Mouse (Mus musculus) gastrocnemius, postnatal 14 days (tissue): ENCODE data around the gene Ttyh2. TPM values are rescaled to one million over a fixed set of nuclear protein-coding genes. Genes with fewer than 3 reads are reported as not detected.

Source experiments
- DNase-seq: peaks from one replicate; pipeline ENCODE4 v3.0.0; 2021; ENCODE audit warnings: mixed read lengths
- intact Hi-C: fragments of 180-260 bp; cut with DNase I; formaldehyde crosslinking; loops from one replicate; pipeline ENCODE4 v1.15.1; 2025; ENCODE audit warnings: low total_unique reads
- total RNA-seq, 2 experiments: library from RNA; stranded (reverse); gene quantifications; 2 replicates each; pipeline ENCODE4 v1.2.3; 2021

The Ttyh2 gene
- total RNA-seq, 2 experiments from 2014 or later = 32.9 to 48.2 TPM

GRCm38 (mm10) chr11:114693456-114693855 lies 18.2 kb downstream of the Ttyh2 start:
- DNase-seq = no peak
- intact Hi-C loops = no loop called here

GRCm38 (mm10) chr11:114694451-114694850 lies 19.2 kb downstream of the Ttyh2 start:
- intact Hi-C loops = no loop called here
- DNase-seq = no peak

GRCm38 (mm10) chr11:114698496-114698895 lies 23.3 kb downstream of the Ttyh2 start:
- intact Hi-C loops = no loop called here
- no peak for DNase-seq

GRCm38 (mm10) chr11:114699511-114699910 lies 24.3 kb downstream of the Ttyh2 start:
- intact Hi-C loops = no loop called here

GRCm38 (mm10) chr11:114702311-114702995 lies 27.2 kb downstream of the Ttyh2 start:
- DNase-seq = no peak
- intact Hi-C loops = no loop called here

More at GRCm38 (mm10) chr11:114699511-114699910, 24.3 kb downstream of the Ttyh2 start:
- DNase-seq = peak; percentile 80

GRCm38 (mm10) chr11:114702996-114703361 lies 27.7 kb downstream of the Ttyh2 start:
- intact Hi-C loops = no loop called here
- DNase-seq = no peak

GRCm38 (mm10) chr11:114704071-114704913 lies 29.1 kb downstream of the Ttyh2 start:
- DNase-seq = peak; percentile 57
- intact Hi-C loops = no loop called here

- intact Hi-C loops = no loop called here
- no peak for DNase-seq
Observed at GRCm38 (mm10) chr11:114706358-114706757, 31.1 kb downstream of the Ttyh2 start.

GRCm38 (mm10) chr11:114711393-114711792 lies 36.2 kb downstream of the Ttyh2 start:
- intact Hi-C loops = no loop called here
- no peak for DNase-seq

- intact Hi-C loops = no loop called here
- no peak for DNase-seq
Observed at GRCm38 (mm10) chr11:114711861-114712260, 36.6 kb downstream of the Ttyh2 start.

- intact Hi-C loops = no loop called here
- no peak for DNase-seq
Observed at GRCm38 (mm10) chr11:114714526-114714925, 39.3 kb downstream of the Ttyh2 start.

GRCm38 (mm10) chr11:114715531-114715930 lies 40.3 kb downstream of the Ttyh2 start:
- intact Hi-C loops = no loop called here
- DNase-seq = peak; percentile 66

GRCm38 (mm10) chr11:114720535-114720934 lies 45.3 kb downstream of the Ttyh2 start:
- intact Hi-C loops = loop anchor here (10.0 kb wide), 1 partner anchor 46 kb away; the partner anchor contains the start of gene Ttyh2
- no peak for DNase-seq

GRCm38 (mm10) chr11:114722438-114722837 lies 47.2 kb downstream of the Ttyh2 start:
- intact Hi-C loops = loop anchor here (10.0 kb wide), 1 partner anchor 48 kb away; the partner anchor contains the start of gene Ttyh2
- no peak for DNase-seq

- DNase-seq = no peak
- intact Hi-C loops = loop anchor here (10.0 kb wide), 1 partner anchor 48 kb away; the partner anchor contains the start of gene Ttyh2
Observed at GRCm38 (mm10) chr11:114723030-114723429, 47.8 kb downstream of the Ttyh2 start.

GRCm38 (mm10) chr11:114724787-114725590 lies 49.8 kb downstream of the Ttyh2 start:
- peak; percentile 77 for DNase-seq
- intact Hi-C loops = loop anchor here (10.0 kb wide), 1 partner anchor 50 kb away; the partner anchor contains the start of gene Ttyh2

GRCm38 (mm10) chr11:114726965-114727825 lies 52.0 kb downstream of the Ttyh2 start, which contains the start of gene Dnaic2:
Gene Dnaic2 (plus strand): TSS chr11:114727408.
- DNase-seq = peak; percentile 82
- intact Hi-C loops = loop anchor here (10.0 kb wide), 1 partner anchor 52 kb away; the partner anchor contains the start of gene Ttyh2

- DNase-seq = no peak
- intact Hi-C loops = loop anchor here (10.0 kb wide), 1 partner anchor 53 kb away; the partner anchor contains the start of gene Ttyh2
Observed at GRCm38 (mm10) chr11:114727826-114728186, 52.6 kb downstream of the Ttyh2 start.
